Mouse (Mus musculus) adrenal gland, adult 8-10 months (tissue): Measurements from ENCODE around the gene Slc20a1. TPM values are rescaled to one million over a fixed set of nuclear protein-coding genes. Genes with fewer than 3 reads are reported as not detected.

Experiments used
- DNase-seq: peaks from one replicate; pipeline ENCODE4 v3.0.0; 2022
- total RNA-seq, 4 experiments: library from RNA; stranded (reverse); gene quantifications; 2 replicates each; pipeline ENCODE4 v1.2.4; 2022

The Slc20a1 gene
- total RNA-seq: 10 to 100 TPM; 14.9 to 27.6 (median 22.8) TPM

DNA sequence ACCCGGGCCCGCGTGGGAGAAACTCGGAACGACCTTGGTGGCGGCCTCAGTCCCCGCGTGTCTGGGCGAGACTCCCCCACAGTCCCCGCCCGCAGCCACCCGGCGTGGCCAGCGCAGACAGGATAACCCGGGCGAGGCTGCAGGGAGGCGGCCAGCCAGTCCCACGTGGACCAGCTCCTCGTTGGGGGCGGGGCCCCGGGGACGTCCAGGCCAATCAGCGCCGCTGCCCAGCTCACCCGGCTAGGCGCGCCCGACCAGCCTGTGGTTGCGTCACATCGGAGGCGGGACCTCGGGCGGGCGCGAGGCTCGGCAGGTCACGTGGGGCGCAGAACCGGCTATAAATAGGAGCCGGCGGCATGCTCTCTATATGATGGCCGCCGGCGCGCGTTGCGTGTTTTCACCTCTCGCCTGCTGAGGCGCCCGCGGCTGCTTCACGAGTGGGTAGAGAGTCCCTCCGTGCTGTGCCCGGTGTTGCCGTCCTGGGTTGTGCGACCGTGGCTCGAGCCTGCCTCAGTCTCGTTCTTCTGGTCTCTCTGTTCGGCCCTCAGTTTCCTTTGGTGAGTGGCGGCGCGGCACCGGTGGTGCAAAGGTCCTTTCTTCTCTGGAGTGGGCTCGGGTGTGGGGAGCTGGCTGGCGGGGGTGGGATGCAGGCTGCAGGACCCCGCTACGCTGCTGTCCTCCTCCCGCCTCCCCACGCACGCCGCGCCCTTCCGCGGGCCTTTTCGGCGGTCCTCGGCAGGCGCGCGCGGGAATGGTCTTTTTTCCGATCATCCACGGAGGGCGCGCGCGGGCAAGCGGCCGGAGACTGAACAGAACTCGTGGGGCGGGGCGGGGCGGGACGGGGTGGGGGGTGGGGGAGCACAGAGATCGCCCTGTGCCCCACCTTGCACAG lies at the start of gene Slc20a1:
Gene Slc20a1, plus strand, starts transcription at position 329 of the 892 bp plus-strand sequence.
- peak; percentile 98 for DNase-seq

- DNase-seq: no peak
Observed at GRCm38 (mm10) chr2:129148836-129149235, 49.7 kb upstream of the Slc20a1 start.

GRCm38 (mm10) chr2:129150386-129150785 lies 48.2 kb upstream of the Slc20a1 start:
- no peak for DNase-seq

- DNase-seq: no peak
Observed at GRCm38 (mm10) chr2:129151111-129151510, 47.5 kb upstream of the Slc20a1 start.

DNA sequence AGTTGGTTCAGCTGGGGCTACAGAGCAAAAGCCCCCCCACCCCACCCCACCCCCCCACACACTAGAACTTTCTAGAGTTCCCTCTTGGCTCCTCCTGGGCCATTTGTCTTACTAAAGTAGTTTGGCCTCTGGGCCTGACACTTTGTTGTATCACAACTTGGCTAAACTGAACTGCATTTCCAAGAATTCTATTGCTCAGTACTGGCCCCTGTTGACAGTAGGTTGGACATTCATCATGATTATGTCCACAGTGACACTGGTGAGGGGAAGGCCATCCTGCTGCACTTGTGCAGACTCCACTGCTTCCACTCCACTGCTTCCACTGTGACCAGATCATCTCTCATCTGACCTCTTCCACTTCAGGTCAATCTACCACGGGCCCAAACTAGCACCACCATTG lies 45.8 kb upstream of the Slc20a1 start:
- DNase-seq: peak; percentile 34

GRCm38 (mm10) chr2:129164815-129165214 lies 33.7 kb upstream of the Slc20a1 start:
- DNase-seq: no peak

DNA sequence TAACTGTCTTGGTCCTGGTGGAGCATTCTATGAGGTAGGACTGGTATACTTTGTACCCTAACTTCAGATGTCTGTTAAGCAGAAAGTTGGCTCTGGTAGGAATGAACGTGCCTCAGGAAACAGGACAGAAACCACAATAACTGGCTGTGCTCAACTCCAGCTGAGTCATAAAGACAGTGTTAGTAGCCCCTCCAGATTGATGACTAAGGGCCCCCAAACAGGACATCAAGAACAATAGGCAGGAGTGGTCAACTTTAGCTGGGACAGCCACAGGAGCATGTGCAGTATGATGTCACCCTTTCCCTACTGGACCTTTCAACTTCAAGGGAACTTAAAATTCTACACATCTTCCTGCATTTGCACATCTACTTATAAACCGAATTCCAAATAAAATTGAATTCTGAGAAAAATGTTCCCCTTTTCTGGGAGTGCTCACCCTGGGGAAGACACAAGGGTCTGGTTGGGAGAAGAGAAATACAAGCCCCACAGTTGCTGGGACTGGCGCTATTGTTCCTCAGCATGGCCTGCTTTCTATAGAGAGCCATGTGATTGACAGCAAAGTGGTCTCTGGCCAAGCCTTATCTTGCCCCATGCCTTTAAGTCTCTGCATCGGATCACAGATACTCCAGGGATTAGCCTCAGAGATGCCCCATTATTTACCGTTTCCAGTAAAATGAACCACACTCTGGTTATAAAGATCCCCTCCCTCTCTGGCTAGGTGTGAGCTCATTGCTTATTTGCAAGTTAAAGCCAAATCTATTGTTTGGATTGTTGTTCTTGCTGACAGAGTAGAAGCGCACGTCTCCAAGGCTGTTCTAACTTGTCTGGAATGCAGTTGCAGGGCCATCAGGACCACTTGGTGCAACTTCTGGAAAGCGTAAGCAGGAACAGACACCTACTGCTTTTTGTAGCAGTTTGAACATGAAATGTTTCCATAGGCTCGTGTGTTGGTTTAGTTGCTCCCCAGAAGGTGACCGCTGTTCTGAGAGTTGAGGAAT lies 31.8 kb upstream of the Slc20a1 start:
- no peak for DNase-seq

DNA sequence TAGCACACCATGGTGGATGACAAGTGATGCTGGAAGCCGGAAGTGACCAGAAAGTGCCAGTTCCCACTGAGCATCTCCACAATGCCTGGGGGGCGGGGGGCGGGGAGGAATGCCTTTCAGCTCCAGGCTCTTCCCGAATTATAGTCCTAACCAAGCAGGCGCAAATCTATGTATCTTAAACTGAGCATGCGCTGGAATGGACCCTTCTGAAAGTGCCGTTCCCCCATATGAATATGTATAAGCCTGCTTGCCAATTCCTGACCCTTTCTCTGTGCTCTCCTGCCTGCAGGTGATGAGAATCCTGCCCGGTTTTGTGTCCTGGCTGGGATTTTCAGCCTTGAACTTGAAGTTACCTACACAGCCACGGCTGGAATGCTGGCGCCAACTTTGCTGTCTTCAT lies 25.2 kb upstream of the Slc20a1 start:
- DNase-seq: no peak

DNA sequence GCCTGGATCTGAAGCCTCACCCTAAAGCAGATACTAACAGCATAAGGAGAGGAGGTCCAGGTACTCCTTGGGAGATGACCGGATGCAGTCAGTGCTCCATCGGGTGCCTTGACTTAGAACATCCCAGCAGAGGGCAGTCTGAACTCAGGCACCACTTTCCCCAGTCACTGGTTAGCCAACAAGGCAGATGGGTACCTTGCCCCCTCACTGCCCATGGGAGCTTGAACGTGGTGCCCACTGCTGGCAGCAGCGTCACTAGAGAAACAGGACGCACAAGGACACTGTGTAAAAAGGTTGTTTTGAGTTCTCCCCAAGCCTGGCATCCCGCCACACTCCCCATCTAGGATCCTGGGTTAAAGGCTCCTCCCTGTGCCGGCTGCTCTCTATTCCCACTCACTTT lies 24.1 kb upstream of the Slc20a1 start:
- DNase-seq: peak; percentile 21

GRCm38 (mm10) chr2:129175636-129176035 lies 22.9 kb upstream of the Slc20a1 start:
- no peak for DNase-seq

DNA sequence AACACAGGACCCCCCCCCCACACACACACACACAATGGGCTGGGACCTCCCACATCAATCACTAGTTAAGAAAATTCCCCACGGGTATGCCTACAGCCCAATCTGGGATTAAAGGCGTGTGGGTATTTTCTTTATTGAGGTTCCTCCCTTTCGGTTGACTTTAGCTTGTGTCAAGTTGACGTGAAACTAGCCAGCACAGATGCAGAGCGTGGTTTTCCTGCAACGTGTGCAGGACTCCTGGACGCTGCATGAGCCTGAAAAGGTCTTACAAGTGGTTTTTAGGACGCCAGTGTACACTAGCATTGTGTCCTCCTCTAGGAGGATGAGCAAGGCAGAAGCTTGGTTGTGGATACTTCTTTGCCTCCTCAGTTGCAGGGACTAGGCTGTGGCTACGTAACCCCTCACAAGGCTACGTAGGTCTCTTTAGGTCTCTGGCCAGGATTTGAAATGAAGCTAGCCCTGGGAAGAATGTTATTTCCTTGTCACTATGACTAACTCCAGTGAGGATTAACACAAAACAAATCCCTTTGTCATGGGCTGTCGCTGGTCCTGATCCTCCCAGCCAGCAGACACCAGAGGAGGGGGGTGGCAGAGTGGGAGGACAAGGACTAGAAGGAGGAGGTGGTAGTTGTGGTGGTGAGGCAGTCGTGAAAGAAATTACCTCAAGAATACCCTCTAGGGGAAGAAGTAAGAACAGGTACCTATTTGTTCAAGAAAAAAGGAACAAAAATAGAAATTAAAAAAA lies 21.7 kb upstream of the Slc20a1 start:
- no peak for DNase-seq

DNA sequence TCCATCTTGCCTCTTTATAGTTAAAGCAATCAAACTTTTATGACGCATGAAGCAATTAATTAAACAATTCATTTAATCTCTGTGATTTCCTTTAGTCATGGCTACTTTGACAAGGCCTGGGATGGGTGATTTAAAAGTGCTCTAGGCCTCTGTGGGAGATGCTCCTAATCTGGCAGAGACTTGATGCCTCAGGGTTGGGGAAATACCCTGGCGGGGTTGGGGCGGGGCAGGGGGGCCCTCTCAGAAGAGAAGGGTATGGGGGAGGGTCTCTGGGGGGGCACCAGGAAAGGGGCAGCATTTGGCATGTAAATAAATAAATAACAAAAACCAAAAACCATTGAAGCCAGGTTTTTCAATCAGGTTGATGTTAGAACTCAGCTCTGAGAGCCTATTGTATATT lies 20.9 kb upstream of the Slc20a1 start:
- no peak for DNase-seq

GRCm38 (mm10) chr2:129178182-129178908 lies 20.2 kb upstream of the Slc20a1 start:
- DNase-seq: no peak

- no peak for DNase-seq
Observed at GRCm38 (mm10) chr2:129179946-129180853, 18.4 kb upstream of the Slc20a1 start.

DNA sequence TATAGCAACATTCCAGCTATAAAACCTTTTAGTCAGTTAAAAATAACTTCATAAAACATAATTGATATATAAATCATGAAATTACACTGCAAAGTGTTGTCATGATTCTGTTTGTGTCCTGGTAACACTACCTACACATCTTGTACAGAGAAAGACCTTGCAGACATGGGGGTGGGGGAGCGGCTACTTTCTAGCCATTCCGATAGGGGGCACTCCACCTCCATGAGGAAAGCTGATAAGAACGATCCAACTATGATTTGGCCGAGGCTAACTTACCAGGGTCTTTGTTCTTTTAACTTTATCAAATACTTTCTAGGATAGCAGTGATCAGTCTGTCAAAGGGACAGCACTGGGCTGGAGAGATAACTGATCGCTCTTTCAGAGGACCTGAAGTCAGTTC lies 17.1 kb upstream of the Slc20a1 start:
- DNase-seq: no peak

DNA sequence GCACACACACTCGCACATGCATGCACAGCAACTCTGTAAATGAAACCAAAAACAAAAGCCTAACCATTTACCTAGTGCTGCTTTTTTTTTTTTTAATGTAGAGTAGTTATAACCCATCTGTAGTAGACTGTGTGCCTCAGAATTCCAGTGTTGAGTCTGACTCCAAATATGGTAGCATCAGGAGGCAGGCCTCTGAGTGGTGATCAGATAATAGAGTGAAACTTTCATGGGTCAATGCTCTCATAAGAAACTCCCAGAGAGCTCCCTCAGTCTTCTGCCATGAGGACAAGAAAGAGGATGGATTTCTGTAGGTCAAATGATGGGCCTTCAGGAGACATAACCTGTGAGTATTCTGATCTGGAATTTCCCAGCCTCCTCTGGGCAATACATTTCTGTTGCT lies 16.2 kb upstream of the Slc20a1 start:
- no peak for DNase-seq

- DNase-seq: no peak
Observed at GRCm38 (mm10) chr2:129183561-129184031, 15.0 kb upstream of the Slc20a1 start.

DNA sequence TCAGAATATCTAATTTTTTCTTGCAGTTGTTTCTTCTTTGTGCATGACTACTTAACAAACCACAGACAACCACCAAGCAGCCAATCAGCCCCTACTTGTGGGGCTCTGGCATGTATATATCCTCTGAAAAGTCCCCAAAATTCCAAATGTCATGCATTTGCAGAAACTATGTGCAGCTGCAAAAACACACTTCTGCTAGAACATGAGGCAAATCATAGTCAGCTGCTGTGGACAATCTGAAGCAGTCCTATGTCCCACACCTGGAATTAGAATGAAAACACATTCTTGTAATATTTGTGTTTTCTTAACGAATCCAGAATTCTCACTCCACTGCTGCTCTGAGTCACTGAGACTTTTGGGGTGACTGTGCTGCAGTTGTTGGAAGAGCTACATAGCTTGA lies 13.7 kb upstream of the Slc20a1 start:
- no peak for DNase-seq

DNA sequence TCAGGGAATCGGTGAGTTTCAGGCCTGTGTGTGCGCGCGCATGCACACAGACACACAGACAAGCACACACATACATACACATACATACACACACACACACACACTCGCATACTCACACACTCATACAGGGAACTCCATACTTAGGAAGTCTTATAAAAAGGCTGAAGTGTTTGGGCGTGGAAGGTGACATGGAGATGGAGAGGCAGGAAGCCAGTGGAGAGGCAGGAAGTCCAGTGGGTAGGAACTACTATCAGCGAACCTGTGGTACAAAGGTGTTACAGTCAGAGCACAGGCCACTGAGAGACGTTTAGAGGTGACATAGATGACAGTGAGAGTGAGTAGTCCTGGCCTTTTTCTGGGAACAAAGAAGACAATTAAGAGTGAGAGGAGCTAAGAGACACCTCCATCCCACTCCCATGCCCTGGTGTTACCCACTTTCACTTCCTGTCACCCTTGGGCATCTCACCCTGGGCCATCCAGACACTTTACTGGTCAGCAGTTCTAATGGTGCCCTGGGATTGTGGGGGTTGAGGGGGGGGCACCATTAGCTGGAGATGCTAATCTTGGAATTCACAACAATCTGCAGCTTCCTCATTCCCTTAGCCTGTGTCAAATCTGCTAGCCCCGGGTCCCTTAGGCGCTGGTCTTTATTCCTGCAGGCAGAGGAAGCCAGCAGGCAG lies 12.8 kb upstream of the Slc20a1 start:
- no peak for DNase-seq
